In the genomic region with DNA sequence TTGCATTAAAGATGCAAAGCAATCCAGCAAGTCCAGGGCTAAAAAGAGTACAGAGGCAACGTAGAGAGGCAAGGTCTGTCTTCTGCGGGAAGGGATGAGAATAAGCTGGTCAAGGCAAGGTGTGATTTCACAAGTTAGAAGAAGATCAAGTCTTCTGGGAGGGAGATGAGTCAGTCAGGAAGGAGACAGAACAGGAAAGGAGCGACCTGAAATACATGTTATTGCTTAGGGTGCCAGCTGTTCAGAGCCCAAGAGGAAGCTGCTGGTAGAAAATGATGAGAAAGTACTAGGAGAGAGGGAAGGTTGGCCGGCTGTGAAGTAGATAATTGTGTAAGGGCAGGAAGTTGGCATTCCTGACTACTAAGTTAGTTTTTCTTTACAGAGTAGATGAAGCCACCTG, we compare ENCODE assay signal across 17 mouse cellular contexts.
"Had no signal": no experiment of that assay in that cellular context is flagged by ENCODE, and none has a peak within 500 bp of the region (broad histone marks: within the 10 kb centered on the region; RNA-seq: fewer than 3 reads in every experiment).

No protein-coding gene starts in this region.

- H3K36me3 ChIP-seq: lung, embryonic 15.5 days; midbrain, embryonic 13.5 days; midbrain, embryonic 15.5 days; neural tube, embryonic 12.5 days; stomach, embryonic 15.5 days had no signal

- H3K9me3 ChIP-seq: lung, embryonic 15.5 days; megakaryocyte, embryonic 14.5 days; midbrain, embryonic 13.5 days; midbrain, embryonic 15.5 days; neural tube, embryonic 12.5 days; stomach, embryonic 15.5 days had no signal

- H3K4me3 ChIP-seq: lung, embryonic 15.5 days; megakaryocyte, embryonic 14.5 days; midbrain, embryonic 13.5 days; midbrain, embryonic 15.5 days; neural tube, embryonic 12.5 days; stomach, embryonic 15.5 days had no signal

- H3K4me2 ChIP-seq: lung, embryonic 15.5 days; midbrain, embryonic 11.5 days; midbrain, embryonic 13.5 days; midbrain, embryonic 15.5 days; neural tube, embryonic 12.5 days; stomach, embryonic 15.5 days had no signal

- H3K27me3 ChIP-seq: lung, embryonic 15.5 days; midbrain, embryonic 13.5 days; midbrain, embryonic 15.5 days; neural tube, embryonic 12.5 days; stomach, embryonic 15.5 days had no signal

- H3K27ac ChIP-seq: lung, embryonic 15.5 days; macrophage; midbrain, embryonic 13.5 days; midbrain, embryonic 15.5 days; neural tube, embryonic 12.5 days; stomach, embryonic 15.5 days; stomach, postnatal 0 days had no signal

- H3K9ac ChIP-seq: liver, postnatal 0 days; lung, embryonic 15.5 days; midbrain, embryonic 13.5 days; midbrain, embryonic 15.5 days; neural tube, embryonic 12.5 days; stomach, embryonic 15.5 days had no signal

- ATAC-seq: liver, postnatal 0 days; lung, postnatal 0 days; midbrain, embryonic 13.5 days; midbrain, embryonic 15.5 days had no signal

- H3K4me1 ChIP-seq: midbrain, embryonic 13.5 days; midbrain, embryonic 15.5 days; neural tube, embryonic 12.5 days; stomach, embryonic 15.5 days had no signal

- DNase-seq: liver, postnatal 0 days; lung, adult 2 months; lung, postnatal 14 days; lung, postnatal 36 days; thymus, adult 2 months; thymus, postnatal 25 days; thymus, postnatal 4 days had no signal
